Mouse (Mus musculus) small intestine, adult 2 months (tissue): ENCODE results near the gene Trim44.

Experiments
- CTCF ChIP-seq: fragments of 200-500 bp; IDR thresholded peaks from 2 replicates; pipeline ENCODE4 v1.5.1; 2012; ENCODE audit warnings: low read depth, mild to moderate bottlenecking, control low read depth, inconsistent platforms, low read length, moderate library complexity, mixed read lengths; ENCODE audit not compliant: insufficient replicate concordance, insufficient read length; ENCODE audit errors: extremely low read depth
- POLR2A ChIP-seq: fragments of 200-500 bp; IDR thresholded peaks from 2 replicates; pipeline ENCODE4 v1.6.1; 2012; ENCODE audit warnings: low read depth, mild to moderate bottlenecking, control low read depth, inconsistent platforms, low read length, moderate library complexity

- no peak for TF ChIP-seq CTCF
- no peak for TF ChIP-seq POLR2A
Measured at GRCm38 (mm10) chr2:102406324-102407304, 1.0 kb downstream of the Trim44 start.
